Mouse (Mus musculus) liver, embryonic 12.5 days (tissue): Measurements from ENCODE around the gene Dtnb. TPM values are rescaled to one million over a fixed set of nuclear protein-coding genes. Genes with fewer than 3 reads are reported as not detected.

Experiments
- ATAC-seq: fragments of 200-750 bp; cut with Nextera tagmentation; 2 replicates; pipeline ENCODE4 v1.8.0; 2017; ENCODE audit warnings: moderate number of reproducible peaks, mild to moderate bottlenecking, moderate library complexity
- H3K27ac ChIP-seq: fragments of 300-500 bp; sonication (generic); 2 replicates; pipeline ENCODE4 v1.5.1; 2016; ENCODE audit warnings: mild to moderate bottlenecking
- H3K27me3 ChIP-seq: fragments of 300-500 bp; sonication (generic); replicated peaks from 2 replicates; pipeline ENCODE4 v1.6.1; 2016; ENCODE audit warnings: mild to moderate bottlenecking, moderate library complexity
- H3K36me3 ChIP-seq: fragments of 300-500 bp; sonication (generic); 2 replicates; pipeline ENCODE4 v1.6.1; 2016; ENCODE audit warnings: mild to moderate bottlenecking, moderate library complexity
- H3K4me1 ChIP-seq: fragments of 300-500 bp; sonication (generic); 2 replicates; pipeline ENCODE4 v1.6.1; 2016
- H3K4me2 ChIP-seq: fragments of 300-500 bp; sonication (generic); 2 replicates; pipeline ENCODE4 v1.6.1; 2016; ENCODE audit warnings: mild to moderate bottlenecking, moderate library complexity
- H3K4me3 ChIP-seq: fragments of 300-500 bp; sonication (generic); 2 replicates; pipeline ENCODE4 v1.5.1; 2016; ENCODE audit warnings: mild to moderate bottlenecking, moderate library complexity
- H3K9ac ChIP-seq: fragments of 300-500 bp; sonication (generic); 2 replicates; pipeline ENCODE4 v1.6.1; 2016; ENCODE audit warnings: mild to moderate bottlenecking, moderate library complexity
- H3K9me3 ChIP-seq: fragments of 300-500 bp; sonication (generic); replicated peaks from 2 replicates; pipeline ENCODE4 v1.6.1; 2016; ENCODE audit warnings: mild to moderate bottlenecking, moderate library complexity
- WGBS: fragments of 180-500 bp; shearing (Covaris S2); methylation state at CpG from one replicate; pipeline ENCODE4 v1.1.7; 2016; ENCODE audit not compliant: insufficient replicate concordance; 5-methylcytosine and 5-hydroxymethylcytosine counted together
- polyA plus RNA-seq: library from polyadenylated mRNA; unstranded; fragments of >200 nt; fragmentation: Nextera tagmentation; extraction: Ambion mirVana; gene quantifications from 2 replicates; pipeline ENCODE4 v1.2.1, GENCODE M21; 2016

Dtnb gene
- polyA plus RNA-seq, 1 experiment from 2014 or later = 22.6 TPM

GRCm38 (mm10) chr12:3548582-3549211 lies 23.5 kb upstream of the Dtnb start:
- no peak for ATAC-seq
- Histone ChIP-seq H3K4me2 (no peak overlapping the region), H3K36me3 (no peaks in the 10 kb centered on the region), H3K4me1 (0 out of 2 replicates have a peak, but pooled peaks cover 6% of the 10 kb centered on the region), H3K27ac (no peak overlapping the region), H3K9ac (no peak overlapping the region), H3K4me3 (no peak overlapping the region), H3K27me3 (0 out of 2 replicates have a peak, but pooled peaks cover 4% of the 10 kb centered on the region), H3K9me3 (no peaks in the 10 kb centered on the region)
- WGBS = 30% methylated on average over 5 of the region's 5 CpGs

GRCm38 (mm10) chr12:3550280-3550679 lies 21.9 kb upstream of the Dtnb start:
- peak overlapping the region; percentile 49 for H3K4me2 ChIP-seq
- 0 out of 2 replicates have a peak overlapping the region, but pooled peaks have one; percentile 7 for H3K9ac ChIP-seq
- no peaks in the 10 kb centered on the region for H3K36me3 ChIP-seq
- 13% methylated on average over 13 of the region's 13 CpGs for WGBS
- 0 out of 2 replicates have a peak, but pooled peaks cover 6% of the 10 kb centered on the region for H3K4me1 ChIP-seq
- H3K27ac ChIP-seq = no peak overlapping the region
- H3K27me3 ChIP-seq = 0 out of 2 replicates have a peak, but pooled peaks cover 4% of the 10 kb centered on the region
- peak overlapping the region; percentile 31 for H3K4me3 ChIP-seq
- H3K9me3 ChIP-seq = no peaks in the 10 kb centered on the region
- ATAC-seq = peak; percentile 59

GRCm38 (mm10) chr12:3557414-3558319 lies 14.5 kb upstream of the Dtnb start:
- ATAC-seq = no peak
- Histone ChIP-seq H3K27ac (no peak overlapping the region), H3K4me2 (no peak overlapping the region), H3K9me3 (no peaks in the 10 kb centered on the region), H3K9ac (no peak overlapping the region), H3K4me3 (no peak overlapping the region), H3K36me3 (no peaks in the 10 kb centered on the region), H3K27me3 (no peaks in the 10 kb centered on the region), H3K4me1 (peaks cover 14% of the 10 kb centered on the region)
- 52% methylated on average over 9 of the region's 9 CpGs for WGBS

- H3K36me3 ChIP-seq = no peaks in the 10 kb centered on the region
- ATAC-seq = peak; percentile 67
- 13% methylated on average over 1 of the region's 1 CpGs for WGBS
- H3K4me2 ChIP-seq = 0 out of 2 replicates have a peak overlapping the region, but pooled peaks have one; percentile 4
- H3K9ac ChIP-seq = no peak overlapping the region
- peaks cover 14% of the 10 kb centered on the region for H3K4me1 ChIP-seq
- H3K27ac ChIP-seq = no peak overlapping the region
- no peak overlapping the region for H3K4me3 ChIP-seq
- no peaks in the 10 kb centered on the region for H3K27me3 ChIP-seq
- H3K9me3 ChIP-seq = no peaks in the 10 kb centered on the region
These were observed 11.6 kb upstream of the Dtnb start for GRCm38 (mm10) chr12:3560596-3560995.

GRCm38 (mm10) chr12:3561032-3561431 lies 11.1 kb upstream of the Dtnb start:
- ATAC-seq = peak; percentile 81

GRCm38 (mm10) chr12:3562806-3563205 lies 9.4 kb upstream of the Dtnb start:
- no peak overlapping the region for H3K9ac ChIP-seq
- no peak overlapping the region for H3K4me3 ChIP-seq
- peaks cover 14% of the 10 kb centered on the region for H3K4me1 ChIP-seq
- H3K36me3 ChIP-seq = no peaks in the 10 kb centered on the region
- H3K27me3 ChIP-seq = no peaks in the 10 kb centered on the region
- H3K27ac ChIP-seq = no peak overlapping the region
- H3K4me2 ChIP-seq = no peak overlapping the region
- no peak for ATAC-seq
- WGBS = 72% methylated on average over 10 of the region's 10 CpGs
- no peaks in the 10 kb centered on the region for H3K9me3 ChIP-seq

More at GRCm38 (mm10) chr12:3561032-3561431, 11.1 kb upstream of the Dtnb start:
- Histone ChIP-seq H3K27me3 (no peaks in the 10 kb centered on the region), H3K9ac (no peak overlapping the region), H3K9me3 (no peaks in the 10 kb centered on the region), H3K4me1 (peaks cover 14% of the 10 kb centered on the region), H3K27ac (no peak overlapping the region), H3K36me3 (no peaks in the 10 kb centered on the region), H3K4me3 (no peak overlapping the region), H3K4me2 (0 out of 2 replicates have a peak overlapping the region, but pooled peaks have one; percentile 4)
- 40% methylated on average over 6 of the region's 6 CpGs for WGBS

- no peaks in the 10 kb centered on the region for H3K27me3 ChIP-seq
- H3K4me3 ChIP-seq = no peak overlapping the region
- no peaks in the 10 kb centered on the region for H3K9me3 ChIP-seq
- H3K4me2 ChIP-seq = no peak overlapping the region
- no peak overlapping the region for H3K9ac ChIP-seq
- H3K36me3 ChIP-seq = no peaks in the 10 kb centered on the region
- no peak overlapping the region for H3K27ac ChIP-seq
- peaks cover 14% of the 10 kb centered on the region for H3K4me1 ChIP-seq
- no peak for ATAC-seq
- WGBS = 76% methylated on average over 4 of the region's 4 CpGs
These were observed 8.5 kb upstream of the Dtnb start for GRCm38 (mm10) chr12:3563659-3564058.

GRCm38 (mm10) chr12:3568461-3568991 lies 3.7 kb upstream of the Dtnb start:
- WGBS = 62% methylated on average over 5 of the region's 5 CpGs
- Histone ChIP-seq H3K4me3 (no peak overlapping the region), H3K9me3 (no peaks in the 10 kb centered on the region), H3K4me2 (no peak overlapping the region), H3K27me3 (peaks cover 2% of the 10 kb centered on the region; the same call in 1 of the 2 replicates), H3K27ac (no peak overlapping the region), H3K36me3 (no peaks in the 10 kb centered on the region), H3K9ac (no peak overlapping the region), H3K4me1 (peaks cover 13% of the 10 kb centered on the region)
- ATAC-seq = no peak

- WGBS = 73% methylated on average over 4 of the region's 4 CpGs
- Histone ChIP-seq H3K9ac (no peak overlapping the region), H3K27me3 (peaks cover 6% of the 10 kb centered on the region; the same call in 1 of the 2 replicates), H3K4me1 (peaks cover 22% of the 10 kb centered on the region), H3K4me2 (no peak overlapping the region), H3K9me3 (no peaks in the 10 kb centered on the region), H3K36me3 (no peaks in the 10 kb centered on the region), H3K27ac (no peak overlapping the region), H3K4me3 (no peak overlapping the region)
- no peak for ATAC-seq
These were observed 1.3 kb upstream of the Dtnb start for GRCm38 (mm10) chr12:3570711-3571400.

- no peaks in the 10 kb centered on the region for H3K9me3 ChIP-seq
- peak; percentile 76 for ATAC-seq
- peak overlapping the region; percentile 86 for H3K27ac ChIP-seq
- peak overlapping the region; percentile 95 for H3K9ac ChIP-seq
- no peaks in the 10 kb centered on the region for H3K36me3 ChIP-seq
- 1% methylated on average over 53 of the region's 53 CpGs for WGBS
- peak overlapping the region; percentile 92 for H3K4me3 ChIP-seq
- peak overlapping the region; percentile 96 for H3K4me2 ChIP-seq
- peaks cover 6% of the 10 kb centered on the region; the same call in 1 of the 2 replicates for H3K27me3 ChIP-seq
- H3K4me1 ChIP-seq = peaks cover 22% of the 10 kb centered on the region
These were observed 608 bp downstream of the Dtnb start for GRCm38 (mm10) chr12:3572581-3573397.

GRCm38 (mm10) chr12:3573410-3573809 lies 1.2 kb downstream of the Dtnb start:
- H3K27me3 ChIP-seq = peaks cover 6% of the 10 kb centered on the region; the same call in 1 of the 2 replicates
- no peak overlapping the region for H3K27ac ChIP-seq
- H3K9me3 ChIP-seq = no peaks in the 10 kb centered on the region
- 37% methylated on average over 6 of the region's 6 CpGs for whole genome bisulfite sequencing
- peak overlapping the region; percentile 95 for H3K9ac ChIP-seq
- H3K4me1 ChIP-seq = peaks cover 22% of the 10 kb centered on the region
- ATAC-seq = no peak
- peak overlapping the region; percentile 92 for H3K4me3 ChIP-seq
- no peaks in the 10 kb centered on the region for H3K36me3 ChIP-seq
- peak overlapping the region; percentile 96 for H3K4me2 ChIP-seq
